Mouse (Mus musculus): ENCODE results near the gene Slc31a2.

DNA sequence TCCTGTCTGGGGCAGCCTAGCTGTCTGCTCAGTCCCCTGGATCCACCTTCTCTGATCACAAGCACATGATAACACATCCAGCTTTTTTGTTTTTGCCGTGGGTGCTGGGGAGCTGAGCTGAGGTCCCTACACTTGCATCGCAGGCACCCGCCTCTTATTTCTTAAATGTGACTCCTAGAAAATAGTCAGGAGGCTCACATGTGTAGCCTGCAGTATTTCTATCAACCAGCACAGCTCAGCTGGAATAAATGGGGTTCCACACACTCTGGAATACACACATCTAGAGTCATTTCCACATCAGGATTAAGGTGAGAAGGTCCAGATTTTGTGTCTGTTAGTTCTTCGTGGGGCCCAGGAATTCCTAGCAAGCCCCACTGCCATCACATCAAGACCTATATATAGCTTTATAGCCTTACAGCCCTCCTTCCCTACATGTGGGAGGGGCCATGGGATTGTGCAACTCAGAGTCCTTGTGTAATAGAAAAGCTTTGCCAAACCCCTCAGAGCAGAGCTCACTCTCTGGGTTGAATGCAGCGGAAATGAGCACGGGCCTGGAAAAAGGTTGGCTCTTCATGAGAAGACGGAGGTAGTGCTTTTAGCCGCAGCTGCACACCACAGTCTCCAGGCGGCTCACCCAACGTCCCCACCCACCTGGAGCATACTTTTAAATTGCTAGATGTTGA, 2.9 kb downstream of the Slc31a2 start:
- TF ChIP-seq GATA1 (IDR thresholded peaks at IDR 0.05; ENCODE audit: borderline replicate concordance, low read length): no peak
- no peak for TF ChIP-seq FLI1 (IDR thresholded peaks at IDR 0.05; ENCODE audit: low read length)

Measured in megakaryocyte, embryonic 14.5 days (primary cell).